Mouse (Mus musculus) cerebellum, adult 2 months (tissue): Measurements from ENCODE around the gene U2af1l4.

Experiments
- CTCF ChIP-seq: fragments of 200-500 bp; IDR thresholded peaks from 2 replicates; pipeline ENCODE4 v1.5.1; 2011; ENCODE audit warnings: low read depth, mild to moderate bottlenecking, control low read depth, low read length, moderate library complexity, borderline replicate concordance; ENCODE audit not compliant: insufficient read depth
- POLR2A ChIP-seq: fragments of 200-500 bp; IDR thresholded peaks from 2 replicates; pipeline ENCODE4 v1.6.1; 2011; ENCODE audit warnings: low read length, control low read depth, borderline replicate concordance; ENCODE audit not compliant: insufficient read depth

GRCm38 (mm10) chr7:30564970-30565571 lies 2.0 kb downstream of the U2af1l4 start, which contains the start of gene Igflr1:
- TF ChIP-seq CTCF (no peak), POLR2A (no peak)
